Mouse (Mus musculus) kidney, embryonic 14.5 days (tissue): ENCODE results near the gene Sorcs2. TPM values are rescaled to one million over a fixed set of nuclear protein-coding genes. Genes with fewer than 3 reads are reported as not detected.
A peak's percentile ranks its signal among the peaks of the same experiment; 100 is the strongest.

Source experiments
- ATAC-seq: fragments of 200-750 bp; cut with Nextera tagmentation; 2 replicates; pipeline ENCODE4 v1.8.0; 2017; ENCODE audit warnings: moderate number of reproducible peaks, mild to moderate bottlenecking, moderate TSS enrichment, moderate library complexity; ENCODE audit not compliant: low FRiP score, low TSS enrichment
- H3K27ac ChIP-seq: fragments of 300-500 bp; sonication (generic); 2 replicates; pipeline ENCODE4 v1.5.1; 2014; ENCODE audit warnings: low read depth, mild to moderate bottlenecking, low read length, moderate library complexity, mixed read lengths
- H3K27me3 ChIP-seq: fragments of 300-500 bp; sonication (generic); 2 replicates; pipeline ENCODE4 v1.6.1; 2014; ENCODE audit warnings: mild to moderate bottlenecking, low read length; ENCODE audit not compliant: control insufficient read depth, insufficient read depth
- H3K36me3 ChIP-seq: fragments of 300-500 bp; sonication (generic); 2 replicates; pipeline ENCODE4 v1.6.1; 2014; ENCODE audit warnings: low read length, mixed read lengths; ENCODE audit not compliant: control insufficient read depth, insufficient read depth
- H3K4me1 ChIP-seq: fragments of 300-500 bp; sonication (generic); 2 replicates; pipeline ENCODE4 v1.6.1; 2014; ENCODE audit warnings: low read length, mixed read lengths; ENCODE audit not compliant: control insufficient read depth, insufficient read depth
- H3K4me2 ChIP-seq: fragments of 300-500 bp; sonication (generic); replicated peaks from 2 replicates; pipeline ENCODE4 v1.6.1; 2014; ENCODE audit warnings: low read depth, mild to moderate bottlenecking, low read length
- H3K4me3 ChIP-seq: fragments of 300-500 bp; sonication (generic); 2 replicates; pipeline ENCODE4 v1.5.1; 2014; ENCODE audit warnings: mild to moderate bottlenecking, low read length
- H3K9ac ChIP-seq: fragments of 300-500 bp; sonication (generic); 2 replicates; pipeline ENCODE4 v1.6.1; 2014; ENCODE audit warnings: low read depth, mild to moderate bottlenecking, low read length, moderate library complexity
- H3K9me3 ChIP-seq: fragments of 300-500 bp; sonication (generic); 2 replicates; pipeline ENCODE4 v1.6.1; 2016; ENCODE audit warnings: low read length; ENCODE audit not compliant: control insufficient read depth
- WGBS: fragments of 180-500 bp; shearing (Covaris S2); extraction: QIAGEN DNeasy Blood & Tissue Kit; methylation state at CpG from one replicate; pipeline ENCODE4 v1.1.7; 2014; 5-methylcytosine and 5-hydroxymethylcytosine counted together
- polyA plus RNA-seq: library from polyadenylated mRNA; unstranded; fragments of >200 nt; fragmentation: Nextera tagmentation; extraction: Ambion mirVana; gene quantifications from 2 replicates; pipeline ENCODE4 v1.2.1, GENCODE M21; 2014

The Sorcs2 gene
- polyA plus RNA-seq, 1 experiment from 2014 or later, result 10.3 TPM

GRCm38 (mm10) chr5:36330472-36331155 is 67.3 kb downstream of the Sorcs2 start:
- no peak overlapping the region for H3K9ac ChIP-seq
- no peaks in the 10 kb centered on the region for H3K27me3 ChIP-seq
- ATAC-seq, result no peak
- no peaks in the 10 kb centered on the region; the same call in 1 of the 2 replicates for H3K4me1 ChIP-seq
- H3K4me3 ChIP-seq, result no peak overlapping the region
- 76% methylated on average over 21 of the region's 21 CpGs for WGBS
- H3K27ac ChIP-seq, result no peak overlapping the region
- H3K36me3 ChIP-seq, result no peaks in the 10 kb centered on the region
- H3K9me3 ChIP-seq, result no peaks in the 10 kb centered on the region
- no peak overlapping the region for H3K4me2 ChIP-seq

GRCm38 (mm10) chr5:36326057-36327010 is 71.6 kb downstream of the Sorcs2 start:
- Histone ChIP-seq H3K4me3 (no peak overlapping the region), H3K9ac (no peak overlapping the region), H3K36me3 (no peaks in the 10 kb centered on the region), H3K27ac (no peak overlapping the region), H3K9me3 (no peaks in the 10 kb centered on the region), H3K4me1 (peaks cover 11% of the 10 kb centered on the region), H3K4me2 (no peak overlapping the region), H3K27me3 (no peaks in the 10 kb centered on the region)
- ATAC-seq, result no peak
- WGBS, result 82% methylated on average over 9 of the region's 9 CpGs

- H3K4me1 ChIP-seq, result peaks cover 15% of the 10 kb centered on the region
- ATAC-seq, result peak; percentile 47; the same call in 1 of the 2 replicates
- WGBS, result 46% methylated on average over 9 of the region's 9 CpGs
- H3K27me3 ChIP-seq, result no peaks in the 10 kb centered on the region
- H3K27ac ChIP-seq, result no peak overlapping the region; the same call in 1 of the 2 replicates
- H3K9ac ChIP-seq, result no peak overlapping the region
- H3K36me3 ChIP-seq, result no peaks in the 10 kb centered on the region
- H3K9me3 ChIP-seq, result no peaks in the 10 kb centered on the region
- H3K4me2 ChIP-seq, result no peak overlapping the region
- H3K4me3 ChIP-seq, result no peak overlapping the region
Observed at GRCm38 (mm10) chr5:36324140-36324572, 73.8 kb downstream of the Sorcs2 start.

DNA sequence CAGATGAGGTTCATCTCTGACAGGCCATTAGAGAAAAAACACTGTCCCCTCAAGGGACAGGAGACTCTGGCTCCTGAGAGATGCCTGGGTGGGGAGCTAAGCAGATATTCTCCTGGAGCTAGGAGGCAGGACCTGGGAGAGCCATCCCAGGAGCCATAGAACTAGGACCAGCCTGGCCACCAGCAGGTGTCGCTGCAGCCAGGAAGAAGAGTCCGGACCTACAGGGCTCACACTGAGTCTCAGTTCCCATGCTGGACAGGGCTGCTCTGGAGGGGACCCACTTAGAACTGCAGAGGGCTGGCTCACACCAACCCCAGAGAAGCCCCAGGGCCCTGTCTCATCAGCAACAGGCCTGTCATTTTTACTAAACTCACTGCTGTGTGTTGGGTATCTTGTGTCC is 74.4 kb downstream of the Sorcs2 start:
- Histone ChIP-seq H3K4me3 (no peak overlapping the region), H3K9ac (no peak overlapping the region), H3K36me3 (no peaks in the 10 kb centered on the region), H3K4me2 (no peak overlapping the region), H3K4me1 (peaks cover 15% of the 10 kb centered on the region), H3K27me3 (no peaks in the 10 kb centered on the region), H3K27ac (no peak overlapping the region), H3K9me3 (no peaks in the 10 kb centered on the region)
- peak; percentile 88 for ATAC-seq
- WGBS, result 0% methylated on average over 2 of the region's 2 CpGs

GRCm38 (mm10) chr5:36321581-36321980 is 76.4 kb downstream of the Sorcs2 start:
- Histone ChIP-seq H3K4me1 (peaks cover 15% of the 10 kb centered on the region), H3K27ac (peak overlapping the region; percentile 27; the same call in 1 of the 2 replicates)
- ATAC-seq, result peak; percentile 54; the same call in 1 of the 2 replicates

GRCm38 (mm10) chr5:36320667-36321066 is 77.3 kb downstream of the Sorcs2 start:
- no peak overlapping the region for H3K4me2 ChIP-seq
- no peaks in the 10 kb centered on the region for H3K36me3 ChIP-seq
- H3K9ac ChIP-seq, result no peak overlapping the region
- WGBS, result 82% methylated on average over 8 of the region's 8 CpGs
- no peak for ATAC-seq
- no peak overlapping the region for H3K4me3 ChIP-seq
- no peaks in the 10 kb centered on the region for H3K9me3 ChIP-seq
- H3K27ac ChIP-seq, result no peak overlapping the region
- no peaks in the 10 kb centered on the region for H3K27me3 ChIP-seq
- peaks cover 15% of the 10 kb centered on the region for H3K4me1 ChIP-seq

More at GRCm38 (mm10) chr5:36321581-36321980, 76.4 kb downstream of the Sorcs2 start:
- no peaks in the 10 kb centered on the region for H3K36me3 ChIP-seq
- H3K27me3 ChIP-seq, result no peaks in the 10 kb centered on the region
- no peak overlapping the region for H3K4me3 ChIP-seq
- peak overlapping the region; percentile 24; the same call in 1 of the 2 replicates for H3K9ac ChIP-seq
- H3K9me3 ChIP-seq, result no peaks in the 10 kb centered on the region
- H3K4me2 ChIP-seq, result no peak overlapping the region
- WGBS, result 35% methylated on average over 8 of the region's 8 CpGs

DNA sequence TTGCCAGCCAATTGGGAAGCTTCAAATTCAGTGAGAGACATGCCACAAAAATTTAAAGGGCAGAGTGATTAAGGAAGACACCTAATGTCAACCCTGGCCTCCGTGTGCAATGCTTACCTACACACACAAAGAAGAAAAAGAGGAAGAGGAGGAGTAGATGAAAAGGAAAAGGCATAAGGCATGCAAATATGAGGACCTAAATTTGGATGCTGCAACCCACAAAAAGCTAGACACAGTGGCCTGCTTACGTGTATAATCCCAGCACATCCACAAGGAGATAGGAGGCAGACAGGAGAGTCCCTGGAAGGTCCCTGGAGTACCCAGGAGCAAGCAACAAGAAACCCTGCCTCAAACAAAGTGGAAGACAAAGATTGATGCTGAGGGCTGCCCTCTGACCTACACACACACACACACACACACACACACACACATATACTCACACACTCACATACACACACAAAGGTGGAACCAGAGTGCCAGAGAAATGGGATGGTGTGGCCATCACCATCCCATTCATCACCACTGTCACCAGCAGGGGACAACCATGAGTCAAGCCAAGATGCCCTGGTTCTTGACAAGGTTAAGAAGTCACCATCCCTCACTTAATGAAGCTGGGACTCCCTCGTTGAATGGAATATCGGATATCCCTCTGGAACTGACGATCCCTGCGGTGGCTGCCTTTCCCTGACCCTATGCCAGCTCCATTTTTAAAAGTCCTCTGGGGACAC is 80.1 kb downstream of the Sorcs2 start:
- no peak overlapping the region for H3K4me2 ChIP-seq
- no peak overlapping the region for H3K27ac ChIP-seq
- H3K9ac ChIP-seq, result no peak overlapping the region
- no peaks in the 10 kb centered on the region for H3K36me3 ChIP-seq
- peaks cover 34% of the 10 kb centered on the region for H3K4me1 ChIP-seq
- H3K4me3 ChIP-seq, result no peak overlapping the region
- 34% methylated on average over 6 of the region's 6 CpGs for WGBS
- no peaks in the 10 kb centered on the region for H3K27me3 ChIP-seq
- H3K9me3 ChIP-seq, result no peaks in the 10 kb centered on the region
- ATAC-seq, result no peak

- no peak overlapping the region for H3K9ac ChIP-seq
- H3K9me3 ChIP-seq, result no peaks in the 10 kb centered on the region
- H3K4me2 ChIP-seq, result no peak overlapping the region
- ATAC-seq, result no peak
- H3K4me3 ChIP-seq, result no peak overlapping the region
- no peaks in the 10 kb centered on the region for H3K27me3 ChIP-seq
- H3K27ac ChIP-seq, result no peak overlapping the region
- WGBS, result 85% methylated on average over 9 of the region's 9 CpGs
- no peaks in the 10 kb centered on the region for H3K36me3 ChIP-seq
- H3K4me1 ChIP-seq, result peaks cover 21% of the 10 kb centered on the region
Observed at GRCm38 (mm10) chr5:36315106-36315505, 82.8 kb downstream of the Sorcs2 start.
